Mouse (Mus musculus) MN1 (cell line): ENCODE measurements around the gene Abhd6.

ENCODE experiments used
- DNase-seq: peaks from one replicate; pipeline ENCODE4 v3.0.0-alpha.2; 2016; ENCODE audit warnings: low spot score

The Abhd6 gene

DNA sequence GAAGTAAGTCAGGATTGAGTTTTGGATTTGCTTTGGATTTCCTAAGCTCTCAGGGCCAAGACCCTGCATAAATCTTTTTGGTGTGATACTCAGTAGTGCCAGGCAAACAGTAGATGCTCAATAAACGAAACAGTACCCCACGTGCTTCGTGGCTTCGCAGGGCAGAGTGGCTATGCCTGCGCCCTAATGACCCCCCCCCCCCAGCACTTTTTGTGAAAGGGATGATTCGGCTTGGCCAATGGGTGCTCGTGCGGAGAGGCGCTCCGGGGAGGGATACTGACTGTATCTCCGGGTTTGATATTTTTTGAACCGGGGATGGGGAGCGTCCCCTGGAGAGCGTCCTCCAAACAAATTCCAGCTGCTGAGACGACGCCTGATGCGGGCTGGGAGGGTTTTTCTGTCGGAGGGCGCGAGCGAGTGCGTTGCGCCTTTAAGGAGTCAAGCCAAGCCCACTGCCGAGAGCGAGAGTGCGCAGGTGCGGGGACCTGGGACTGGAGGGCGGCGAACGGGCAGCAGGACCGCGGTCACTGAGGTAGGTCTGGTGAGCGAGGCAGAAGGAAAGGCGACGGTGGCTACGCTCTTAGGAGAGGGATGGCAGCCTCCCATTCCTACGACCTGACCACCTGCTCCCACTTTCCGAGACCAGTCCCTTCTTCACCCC lies at the start of gene Abhd6:
Gene Abhd6, plus strand, starts transcription at position 471 of the 661 bp plus-strand sequence.
- peak; percentile 85 for DNase-seq

DNA sequence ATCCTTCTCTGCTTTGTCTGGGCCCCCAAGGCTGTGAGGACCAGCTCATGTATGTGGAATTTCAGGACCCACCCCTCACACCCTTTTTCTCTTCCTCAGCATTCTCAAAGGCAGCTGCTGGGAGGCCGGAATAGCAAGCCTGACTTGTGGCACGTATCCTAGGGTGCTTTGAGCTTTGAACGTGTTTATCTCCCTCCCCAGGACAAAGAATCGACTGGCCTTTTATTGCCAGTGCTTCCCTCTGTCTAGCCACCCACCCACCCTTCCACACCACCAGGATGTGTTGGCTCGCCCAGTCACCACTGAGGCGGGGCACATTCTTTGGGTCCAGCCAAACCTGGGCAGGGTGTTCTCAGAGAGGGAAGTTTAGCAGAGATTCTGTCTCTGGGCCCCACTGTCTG lies 48.6 kb upstream of the Abhd6 start:
- no peak for DNase-seq

DNA sequence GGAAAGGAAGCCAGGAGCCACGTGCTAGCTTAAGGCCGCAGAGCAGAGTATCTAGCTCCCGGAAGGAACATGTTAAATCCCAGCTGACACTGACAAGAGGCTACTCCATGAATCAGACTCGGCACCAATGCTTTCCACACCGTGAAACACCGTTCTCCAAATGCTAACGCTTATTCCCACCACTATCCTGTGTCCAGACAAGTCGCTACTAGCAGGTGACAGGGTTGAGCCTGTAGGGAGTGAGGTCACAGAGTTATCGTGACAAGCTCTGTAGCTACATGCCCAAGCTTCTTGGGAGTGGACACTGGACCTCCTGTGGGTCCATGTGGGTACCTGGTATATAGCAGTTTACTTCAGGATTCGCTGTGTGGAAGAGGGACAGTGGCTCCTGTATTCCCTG lies 46.3 kb upstream of the Abhd6 start:
- DNase-seq: no peak

DNA sequence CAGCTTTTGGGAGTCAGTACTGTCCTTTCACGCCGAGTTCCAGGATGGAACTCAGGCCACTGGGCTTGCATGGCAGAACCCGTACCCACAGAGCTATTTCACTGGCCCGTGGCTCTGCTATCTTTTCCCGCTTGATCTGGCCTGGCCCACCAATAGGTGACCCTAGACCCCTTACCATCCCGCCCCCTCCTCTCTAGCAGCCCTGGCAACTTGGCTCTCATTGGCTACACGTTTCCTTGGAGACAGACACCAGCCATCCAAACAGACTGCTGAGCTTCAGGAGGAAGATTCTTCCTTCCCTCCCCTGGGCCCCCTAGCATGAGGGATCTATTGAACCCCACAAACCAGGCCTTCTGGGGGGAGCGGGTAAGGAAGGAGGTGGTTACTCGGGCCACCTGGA lies 45.7 kb upstream of the Abhd6 start, which contains the start of gene Gm45521:
Gene Gm45521, plus strand, starts transcription at position 240 of the 400 bp plus-strand sequence.
- no peak for DNase-seq

DNA sequence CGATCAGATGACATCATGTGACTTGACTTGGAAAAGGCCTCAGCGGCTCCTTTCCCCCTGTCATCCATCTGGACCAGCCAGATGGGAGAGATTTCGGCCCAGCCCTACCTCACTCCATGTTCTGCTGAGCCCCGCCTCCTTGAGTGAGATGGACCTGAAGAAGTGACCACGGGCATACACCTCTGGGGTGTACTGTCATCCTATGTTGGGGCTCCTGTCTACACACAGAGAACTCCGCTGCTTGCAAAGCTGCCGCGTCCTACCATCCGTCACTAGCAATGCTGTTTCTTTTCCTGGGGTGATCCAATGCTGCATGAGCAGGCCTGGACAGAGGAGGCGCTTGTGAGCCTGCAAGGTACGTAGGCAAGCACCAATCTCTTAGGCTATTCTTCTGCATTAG lies 42.1 kb upstream of the Abhd6 start:
- peak; percentile 64 for DNase-seq

DNA sequence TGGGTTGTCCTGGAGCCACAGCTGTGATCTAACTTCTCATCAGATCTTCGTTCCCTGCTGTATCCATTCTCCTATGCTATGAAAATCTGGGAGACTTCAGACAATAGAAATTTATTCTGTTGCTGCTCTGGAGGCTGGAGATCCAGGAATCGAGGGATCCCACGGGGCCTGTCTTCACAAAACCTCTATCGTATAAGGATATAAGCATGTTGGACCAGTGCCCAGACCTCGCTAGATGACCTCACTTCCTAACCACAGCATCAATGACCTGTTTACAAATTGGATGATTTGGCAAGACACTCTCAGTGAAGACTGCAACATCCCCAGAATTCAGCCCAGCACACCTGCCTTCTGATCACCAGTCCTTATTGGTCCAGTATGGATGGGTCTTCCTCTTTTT lies 41.0 kb upstream of the Abhd6 start:
- DNase-seq: peak; percentile 84

DNA sequence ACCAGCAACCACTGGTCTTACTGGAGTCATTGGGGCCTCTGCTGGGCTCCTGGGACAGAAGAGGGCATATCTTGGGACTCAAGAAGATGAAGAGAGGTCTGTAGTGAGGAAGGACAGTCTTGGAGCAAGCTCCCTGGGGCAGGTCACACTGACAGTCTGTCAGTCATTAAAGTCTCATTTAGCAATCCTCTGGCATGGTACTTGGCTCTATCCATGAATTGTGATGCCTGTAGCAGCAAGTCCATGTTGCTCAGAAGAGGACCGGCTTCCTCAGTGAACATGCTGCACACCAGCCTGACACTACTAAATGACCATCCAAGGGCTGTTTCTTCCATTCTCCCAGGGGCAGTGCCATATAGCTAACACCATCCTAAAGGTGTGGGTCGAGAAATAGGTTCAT lies 40.1 kb upstream of the Abhd6 start:
- DNase-seq: no peak

DNA sequence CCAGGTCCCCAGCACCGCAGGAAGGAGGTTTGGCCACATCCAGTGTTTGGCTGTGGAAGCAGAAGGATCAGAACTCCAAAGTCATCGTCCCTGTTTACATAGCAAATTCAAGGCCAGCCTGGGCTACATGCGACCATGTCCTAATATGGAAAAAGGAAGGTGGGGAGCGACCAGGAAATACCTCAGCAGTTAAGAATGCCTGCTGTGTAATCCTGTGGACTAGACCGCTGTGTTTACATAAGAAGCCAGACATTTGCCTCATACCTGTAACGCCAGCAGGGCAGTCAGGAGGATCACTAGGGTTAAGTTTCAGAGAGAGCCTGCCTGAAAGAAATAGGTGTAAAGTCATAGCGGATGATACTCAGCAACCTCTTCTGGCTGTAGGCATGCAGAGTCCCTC lies 39.5 kb upstream of the Abhd6 start:
- no peak for DNase-seq

DNA sequence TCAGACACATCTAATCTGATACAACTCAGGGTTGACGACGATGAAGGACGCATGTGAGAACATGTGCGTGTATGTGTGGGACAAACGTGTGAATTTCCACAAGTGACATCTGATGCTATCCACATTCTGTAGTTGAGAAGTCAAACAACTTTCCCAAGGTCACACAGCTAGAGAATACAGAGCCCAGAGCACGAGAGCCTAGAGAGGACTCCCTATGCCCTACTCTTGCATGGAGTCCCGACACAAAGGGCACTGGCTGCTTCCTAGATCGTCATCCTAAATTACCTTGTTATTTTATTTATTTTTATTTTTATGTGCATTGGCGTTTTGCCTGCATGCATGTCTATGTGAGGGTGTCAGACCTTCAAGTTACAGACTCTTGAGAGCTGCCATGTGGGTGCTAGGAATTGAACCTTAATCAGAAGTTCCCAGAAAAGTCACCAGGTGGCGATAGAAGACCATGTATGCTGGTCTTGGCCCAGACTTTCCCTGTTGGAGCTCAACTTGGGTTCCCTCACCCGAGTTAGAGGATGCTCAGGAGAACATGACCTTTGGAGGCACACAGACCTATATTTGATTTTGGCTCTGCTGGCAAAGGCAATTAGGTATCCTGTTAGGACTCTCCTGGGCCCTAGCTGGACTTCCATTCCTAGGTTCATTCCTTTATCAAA lies 38.3 kb upstream of the Abhd6 start:
- DNase-seq: peak; percentile 80

DNA sequence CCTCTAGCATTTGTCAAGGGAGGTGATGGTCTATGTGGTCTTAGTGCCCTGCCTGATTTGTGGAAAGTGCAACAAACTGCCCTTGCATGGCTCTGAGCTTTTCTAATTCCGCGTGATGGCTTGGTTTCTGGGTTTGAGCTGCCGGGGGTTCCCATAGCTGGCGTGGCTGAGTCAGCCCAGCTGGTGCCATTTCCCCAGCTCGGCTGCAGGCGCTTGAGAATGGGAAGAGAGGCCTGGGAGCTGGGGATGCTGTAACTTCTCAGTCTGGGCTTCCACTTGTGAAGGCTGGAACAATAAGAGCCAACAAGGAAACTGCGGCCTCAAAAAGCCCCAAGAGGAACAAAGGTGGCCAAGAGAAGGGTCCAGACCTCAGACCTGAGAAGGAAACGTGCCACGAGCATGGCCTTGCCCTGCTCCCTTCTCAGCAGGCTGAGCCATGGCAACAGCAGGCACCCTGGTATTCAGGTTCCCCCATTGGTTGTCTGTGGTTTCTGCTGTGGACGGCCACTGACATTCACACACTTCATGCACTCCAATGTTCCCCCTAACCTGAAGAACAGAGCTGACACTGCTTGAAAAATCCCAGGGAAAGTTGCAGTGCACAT lies 30.7 kb upstream of the Abhd6 start:
- DNase-seq: no peak

DNA sequence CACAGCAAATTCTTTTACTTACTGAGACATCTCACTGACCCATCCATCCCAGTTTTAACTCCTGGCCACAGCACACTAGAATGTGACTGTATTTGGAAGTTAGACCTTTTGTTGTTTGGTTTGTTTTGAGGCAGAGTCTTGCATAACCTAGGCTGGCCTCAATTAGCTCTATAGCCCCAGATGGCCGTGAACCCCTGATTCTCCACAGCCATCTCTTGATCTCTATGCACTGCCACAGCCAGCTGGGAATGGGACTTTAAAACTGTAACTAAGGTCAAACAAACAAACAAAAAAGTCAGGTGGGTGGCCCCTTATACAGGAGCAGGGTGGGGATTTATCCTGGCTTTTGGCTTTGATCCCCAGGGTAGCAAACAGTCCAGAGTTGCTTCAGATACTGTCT lies 28.1 kb upstream of the Abhd6 start:
- no peak for DNase-seq

DNA sequence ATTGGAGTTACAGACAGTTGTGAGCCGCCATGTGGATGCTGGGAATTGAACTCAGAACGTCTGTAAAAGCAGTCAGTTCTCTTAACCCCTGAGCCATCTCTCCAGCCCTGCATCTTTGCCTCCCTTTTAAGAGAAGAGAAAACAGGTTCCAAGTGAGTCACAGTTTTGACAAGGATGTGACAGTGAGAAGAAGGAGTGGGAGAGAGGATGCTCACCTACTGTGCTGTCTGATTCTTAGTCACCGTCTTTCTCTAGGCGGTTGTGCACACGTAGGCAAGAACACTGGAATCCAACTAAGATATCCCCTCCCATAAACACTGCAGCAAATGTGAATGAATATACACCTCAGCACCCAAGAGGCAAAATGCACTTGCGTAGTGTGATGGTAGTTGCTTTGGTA lies 27.5 kb upstream of the Abhd6 start:
- no peak for DNase-seq

DNA sequence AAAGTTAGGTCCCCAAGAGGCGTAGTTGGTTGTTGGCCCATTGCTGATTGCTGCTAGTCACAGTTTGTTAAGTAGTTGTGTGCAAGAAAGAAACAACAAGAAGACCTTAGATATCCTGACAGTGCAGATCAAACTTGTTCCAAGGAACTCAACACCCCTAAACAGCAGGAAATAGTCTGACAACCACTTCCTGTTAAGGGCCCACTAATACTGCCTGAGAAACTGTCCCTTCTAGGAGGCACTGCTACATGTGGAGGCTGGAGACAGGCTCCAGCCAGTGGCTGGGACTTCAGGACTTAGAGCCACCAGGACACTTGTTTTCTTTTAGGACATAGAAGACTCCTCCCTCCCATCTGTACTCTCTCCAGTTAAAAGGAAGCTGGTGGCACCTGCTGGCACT lies 25.2 kb upstream of the Abhd6 start:
- no peak for DNase-seq

DNA sequence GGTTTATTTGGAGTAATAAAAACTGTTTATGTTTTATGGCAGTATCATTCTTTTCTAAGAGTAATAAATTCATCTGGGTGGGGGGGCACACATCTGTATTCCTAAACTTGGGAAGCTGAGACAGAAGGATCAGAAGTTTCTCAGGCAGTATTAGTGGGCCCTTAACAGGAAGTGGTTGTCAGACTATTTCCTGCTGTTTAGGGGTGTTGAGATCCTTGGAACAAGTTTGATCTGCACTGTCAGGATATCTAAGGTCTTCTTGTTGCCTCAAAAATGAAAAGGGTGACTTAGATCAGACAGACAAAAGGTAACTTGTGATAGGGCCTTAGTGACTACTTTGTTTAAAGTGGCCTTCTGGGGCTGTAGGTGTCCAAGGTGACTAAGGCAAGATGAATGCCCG lies 24.5 kb upstream of the Abhd6 start:
- no peak for DNase-seq

DNA sequence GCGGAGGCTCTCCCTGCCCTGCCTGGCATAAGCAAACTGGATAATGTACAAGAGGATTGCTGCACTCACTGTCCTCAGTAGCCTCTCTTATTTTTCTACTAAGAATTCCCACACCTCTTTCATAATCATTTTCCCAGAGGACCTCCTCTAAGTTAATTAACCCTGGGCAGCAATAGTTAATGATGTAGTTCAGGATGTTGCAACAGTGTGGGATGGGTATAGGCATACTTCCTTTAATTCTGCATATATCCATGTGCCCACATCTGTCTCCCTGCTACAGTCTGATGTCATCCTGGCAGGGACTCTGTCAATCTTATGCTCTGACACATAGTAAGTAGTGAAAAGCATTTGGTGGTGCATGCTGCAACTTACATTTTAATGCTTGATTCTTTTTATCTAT lies 21.5 kb upstream of the Abhd6 start:
- DNase-seq: peak; percentile 22

DNA sequence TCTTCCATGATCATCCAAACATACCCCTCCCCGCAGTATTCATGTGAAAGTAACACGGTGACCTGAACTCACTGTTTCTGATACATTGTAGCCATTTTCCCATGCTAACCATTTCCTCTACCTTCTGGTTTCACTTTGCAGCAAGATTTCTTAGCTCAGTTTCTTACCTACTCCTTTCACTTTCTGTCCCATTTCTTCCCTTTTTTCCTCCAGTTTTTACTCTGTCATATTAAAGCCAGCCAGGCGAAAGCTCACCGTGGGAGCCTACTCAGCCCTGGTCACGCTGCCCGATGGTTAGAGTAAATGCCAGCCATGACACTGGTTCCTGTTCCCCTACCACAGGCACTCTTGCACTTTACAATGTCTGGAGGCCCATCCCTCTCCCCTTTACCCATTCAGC lies 15.8 kb upstream of the Abhd6 start:
- DNase-seq: no peak

DNA sequence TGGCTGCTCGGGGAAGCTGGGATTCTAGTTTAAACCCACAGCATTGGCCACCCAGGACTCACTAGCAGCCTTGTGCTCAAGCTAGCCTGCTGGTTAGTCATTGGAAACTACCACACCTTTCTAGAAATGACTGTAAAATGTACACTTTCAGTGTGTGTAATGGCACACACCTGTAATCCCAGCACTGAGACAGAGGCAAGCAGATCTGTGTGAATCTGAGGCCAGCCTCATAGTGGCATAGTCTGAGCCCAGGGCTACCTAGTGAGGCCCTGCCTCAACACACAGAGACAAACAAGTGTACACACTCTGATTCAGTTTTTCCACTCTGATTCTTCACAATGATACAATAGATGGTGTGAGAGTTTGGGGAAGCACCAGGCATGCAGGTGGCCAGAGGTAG lies 13.3 kb upstream of the Abhd6 start:
- DNase-seq: no peak

DNA sequence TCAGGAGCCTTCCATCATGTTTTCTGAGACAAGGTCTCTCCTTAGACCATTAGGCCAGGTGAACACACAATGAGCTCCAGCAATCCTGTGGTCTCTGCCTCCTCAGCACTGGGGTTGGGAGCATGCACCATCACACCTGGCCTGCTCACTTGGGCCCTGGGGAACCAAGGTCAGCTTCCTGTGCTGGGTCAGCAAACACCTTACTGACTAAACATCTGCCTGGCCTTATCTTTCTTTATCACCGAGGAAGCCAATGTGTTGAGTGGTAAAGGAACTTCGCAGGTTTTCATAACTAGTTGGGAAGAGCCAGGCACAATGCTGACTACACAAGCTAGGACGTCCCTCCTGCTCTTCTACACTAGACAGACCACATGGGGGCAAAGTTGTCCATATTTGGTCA lies 12.7 kb upstream of the Abhd6 start:
- DNase-seq: no peak

DNA sequence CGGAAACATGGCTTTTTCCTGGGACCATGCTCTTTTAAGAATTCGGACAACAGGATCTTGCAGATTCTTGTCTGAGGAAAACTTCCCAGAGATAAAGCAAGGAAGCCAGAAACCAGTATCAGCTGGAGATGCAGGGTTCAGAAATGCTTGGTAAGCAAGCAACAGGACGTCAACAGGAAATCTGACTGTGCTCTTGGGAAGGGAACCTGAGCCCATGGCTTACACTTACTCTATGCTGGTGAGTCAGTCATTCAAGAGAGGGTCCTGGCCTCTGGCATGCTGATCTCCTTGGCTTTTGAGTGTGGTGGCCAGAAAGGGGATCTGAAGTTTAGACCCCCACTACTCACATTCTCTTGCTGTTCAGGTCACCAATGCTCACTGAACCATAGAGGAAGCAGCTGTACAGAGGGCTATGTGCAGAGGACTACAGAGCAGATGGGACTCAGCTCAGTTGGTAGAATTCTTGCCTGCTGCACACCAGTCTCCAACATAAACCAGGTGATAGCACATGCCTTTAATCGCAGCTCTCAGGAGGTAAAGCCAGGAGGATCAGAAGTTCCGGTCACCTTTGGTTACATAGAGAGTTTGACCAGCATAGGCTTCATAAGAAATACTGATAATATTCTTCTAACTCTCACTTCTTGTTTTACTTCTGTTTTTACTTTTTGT lies 11.5 kb upstream of the Abhd6 start:
- DNase-seq: no peak

DNA sequence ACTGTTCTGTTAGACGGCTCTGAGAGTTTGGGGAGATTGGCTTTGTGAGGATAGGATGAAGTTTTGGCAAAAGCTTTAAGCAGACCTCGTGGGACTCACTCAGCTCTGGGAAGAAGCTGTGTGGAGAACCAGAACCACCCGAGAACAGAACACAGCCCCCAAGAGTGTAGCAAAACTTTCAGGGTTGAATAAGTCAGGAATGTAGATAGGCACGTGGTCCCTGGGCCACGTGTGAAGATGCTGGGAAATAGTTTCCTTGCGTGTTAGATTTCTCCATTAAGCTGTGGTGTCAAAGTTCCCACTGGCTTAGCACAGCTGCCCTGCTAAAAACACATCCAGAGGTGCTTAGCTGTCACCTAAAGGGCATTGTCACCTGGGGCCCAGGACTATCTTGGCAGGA lies 10.5 kb upstream of the Abhd6 start:
- DNase-seq: no peak

DNA sequence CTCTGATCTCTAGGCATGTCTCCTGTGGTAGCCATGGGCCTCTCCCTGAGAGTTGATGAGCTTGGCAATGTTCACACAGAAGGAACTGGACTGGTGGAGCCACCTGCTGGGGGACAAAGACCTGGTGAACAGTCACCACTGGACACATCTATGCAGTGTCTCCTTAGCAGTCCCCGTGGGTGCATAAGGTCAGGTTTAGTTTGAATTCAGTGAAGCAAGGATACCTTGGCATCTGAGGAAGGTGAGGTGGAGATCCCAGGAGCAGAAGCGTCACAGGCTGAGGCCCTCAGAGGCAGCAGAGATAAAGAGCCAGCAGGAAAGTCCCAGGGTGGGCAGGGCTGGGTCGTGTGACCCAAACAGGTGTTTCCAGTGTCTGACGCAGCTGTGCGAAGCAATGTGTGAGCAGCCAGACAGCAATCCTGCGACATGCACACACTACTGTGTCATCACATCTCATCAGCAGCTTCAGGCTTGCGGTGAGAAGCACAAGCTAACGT lies 8.4 kb upstream of the Abhd6 start, which contains the start of gene Dnase1l3:
Gene Dnase1l3, minus strand, starts transcription at position 303 of the 497 bp plus-strand sequence.
- peak; percentile 48 for DNase-seq

DNA sequence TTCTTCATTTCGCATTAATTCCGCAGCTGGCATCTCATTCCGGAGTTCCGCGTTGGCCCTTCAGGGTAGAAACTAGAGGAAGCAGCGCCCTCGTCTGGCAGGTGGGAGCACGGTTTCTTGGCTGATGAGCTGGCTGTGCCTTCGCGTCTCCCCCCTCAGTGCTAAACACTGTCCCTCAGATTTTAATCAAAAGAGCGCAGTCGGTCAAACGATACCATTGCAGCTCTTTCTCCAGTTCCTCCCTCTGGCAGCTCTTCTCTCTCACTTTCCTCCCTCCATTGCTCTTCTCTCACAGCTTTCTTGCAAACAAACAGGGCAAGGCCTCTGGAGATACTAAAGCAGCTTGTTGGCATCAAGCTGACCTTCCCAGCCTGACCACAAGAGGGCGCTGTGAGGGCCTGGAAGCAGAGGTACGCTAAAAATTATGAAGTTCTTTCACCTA lies 5.4 kb upstream of the Abhd6 start:
- DNase-seq: peak; percentile 77

DNA sequence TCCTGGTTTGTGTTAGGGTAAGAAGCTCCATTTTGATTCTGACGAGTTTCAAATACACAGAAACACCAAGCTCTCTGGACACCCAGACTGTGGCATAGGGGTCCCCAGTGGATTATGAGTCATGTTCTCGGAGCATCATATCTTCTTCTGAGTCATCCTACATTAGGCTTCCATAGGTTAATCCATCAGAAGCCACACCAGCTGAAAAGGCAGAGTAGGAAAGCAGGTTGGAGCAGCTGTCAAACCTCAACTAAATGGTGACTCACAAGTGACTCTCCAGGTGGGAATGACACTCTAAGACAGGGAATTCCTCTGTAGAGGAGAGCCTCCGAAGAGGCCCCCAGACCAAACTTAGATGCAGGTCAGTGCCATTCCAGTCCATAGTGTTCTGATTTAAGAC lies 3.7 kb upstream of the Abhd6 start:
- peak; percentile 31 for DNase-seq
